Mouse (Mus musculus) small intestine, adult 2 months (tissue): Measurements from ENCODE around the gene Ube2l6.

Experiments
- CTCF ChIP-seq: fragments of 200-500 bp; IDR thresholded peaks from 2 replicates; pipeline ENCODE4 v1.5.1; 2012; ENCODE audit warnings: low read depth, mild to moderate bottlenecking, control low read depth, inconsistent platforms, low read length, moderate library complexity, mixed read lengths; ENCODE audit not compliant: insufficient replicate concordance, insufficient read length; ENCODE audit errors: extremely low read depth
- POLR2A ChIP-seq: fragments of 200-500 bp; IDR thresholded peaks from 2 replicates; pipeline ENCODE4 v1.6.1; 2012; ENCODE audit warnings: low read depth, mild to moderate bottlenecking, control low read depth, inconsistent platforms, low read length, moderate library complexity

DNA sequence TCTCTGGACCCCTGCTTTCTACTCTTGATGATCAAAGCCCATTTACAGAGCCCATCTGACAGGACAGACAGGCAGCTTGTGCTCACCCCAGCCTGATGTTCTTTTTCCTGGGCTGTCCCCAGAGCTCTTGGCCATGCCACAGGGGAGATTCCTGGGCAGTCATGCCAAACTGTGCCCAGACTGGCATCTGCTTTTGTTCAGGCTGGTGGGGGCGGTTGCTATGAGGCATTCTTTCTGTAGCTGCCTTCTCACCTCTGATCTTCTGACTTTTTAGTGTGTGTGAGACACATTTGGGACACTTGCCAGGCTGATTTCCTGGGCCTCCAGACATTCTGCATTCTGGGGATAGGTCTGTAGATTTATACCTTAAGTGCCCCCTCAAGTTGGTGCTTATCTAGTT, 59.9 kb downstream of the Ube2l6 start:
- TF ChIP-seq CTCF (no peak), POLR2A (no peak)
